Mouse (Mus musculus): ENCODE measurements around the gene March9. TPM values are rescaled to one million over a fixed set of nuclear protein-coding genes. Genes with fewer than 3 reads are reported as not detected.

The March9 gene
- total RNA-seq (2021): 1 to 10 TPM; 6.3 to 6.8 TPM
- long read RNA-seq, experiment 1, partial matches to known transcripts: 0 of 1 reads
- long read RNA-seq, experiment 1, other reads (novel, unspliced or antisense): 0 of 1 reads
- long read RNA-seq, experiment 2, partial matches to known transcripts: 0 of 3 reads
- long read RNA-seq, experiment 2, other reads (novel, unspliced or antisense): 2 of 3 reads

DNA sequence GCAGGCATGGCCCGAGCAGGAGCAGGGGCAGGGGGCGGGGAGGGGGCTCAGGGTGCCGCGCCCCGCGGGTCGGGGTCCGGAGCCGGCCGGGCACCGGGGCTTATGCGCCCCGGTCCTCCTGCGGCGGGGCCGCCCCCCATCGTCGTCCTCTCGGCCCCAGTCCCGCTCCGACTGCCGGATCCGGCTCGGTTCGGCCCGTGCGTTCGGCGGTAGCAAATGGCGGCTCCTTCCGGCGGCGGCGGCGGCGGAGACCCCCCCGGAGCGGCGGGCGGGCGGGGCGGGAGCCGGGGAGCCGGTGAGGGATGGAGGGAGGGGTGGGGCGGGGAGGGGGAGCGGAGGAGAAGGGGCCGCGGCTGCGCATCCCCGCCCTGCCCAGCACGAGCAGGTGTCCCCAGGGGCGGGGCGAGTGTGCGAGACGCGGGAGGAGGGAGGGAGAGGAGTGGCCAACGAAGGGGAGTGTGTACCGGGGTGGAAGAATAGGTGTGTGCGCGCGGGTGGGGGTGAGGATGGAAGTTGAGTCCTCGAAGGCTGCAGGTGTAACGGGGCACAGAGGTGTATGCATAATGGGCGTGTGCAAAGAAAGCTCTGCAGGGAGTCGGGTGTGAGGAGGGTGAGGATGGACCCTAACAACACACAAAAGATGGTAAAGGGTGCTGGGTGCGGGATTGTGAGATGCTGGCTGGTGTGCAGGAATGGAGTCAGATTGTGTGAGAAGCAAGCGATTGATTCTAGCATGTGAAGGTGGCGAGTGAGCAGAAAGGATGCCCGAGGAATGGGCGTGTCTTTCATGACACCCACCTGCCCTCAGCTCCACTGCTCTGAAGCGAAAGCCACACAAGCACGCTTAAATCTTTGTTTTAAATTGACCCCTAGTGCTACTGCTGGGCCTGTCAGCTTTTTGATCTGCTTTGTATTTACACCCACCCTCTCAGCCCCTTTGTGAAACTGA, at the start of gene March9:
Gene March9, minus strand, starts transcription at position 217 of the 949 bp plus-strand sequence.
- peak; percentile 64 to 66 for DNase-seq (ENCODE audit: low spot score in 2 of 2)

DNA sequence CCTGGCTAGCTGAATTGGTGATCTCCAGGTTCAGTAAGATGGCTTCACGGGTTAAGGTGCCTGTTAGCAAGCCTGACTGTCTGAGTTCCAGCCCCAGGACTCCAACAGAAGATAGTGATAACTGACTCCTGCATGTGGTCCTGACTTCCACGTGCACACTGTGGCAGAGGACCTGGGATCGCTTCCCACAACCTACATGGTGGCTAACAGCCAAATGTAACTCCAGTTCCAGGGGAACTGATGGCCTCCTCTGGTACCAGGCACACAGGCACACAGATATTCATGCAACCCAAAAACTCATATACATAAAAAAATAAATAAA, 48.2 kb upstream of the March9 start:
- DNase-seq (ENCODE audit: low spot score in 2 of 2): no peak

GRCm38 (mm10) chr10:127107563-127108261, 47.7 kb upstream of the March9 start:
- no peak for DNase-seq (ENCODE audit: low spot score in 2 of 2)

DNA sequence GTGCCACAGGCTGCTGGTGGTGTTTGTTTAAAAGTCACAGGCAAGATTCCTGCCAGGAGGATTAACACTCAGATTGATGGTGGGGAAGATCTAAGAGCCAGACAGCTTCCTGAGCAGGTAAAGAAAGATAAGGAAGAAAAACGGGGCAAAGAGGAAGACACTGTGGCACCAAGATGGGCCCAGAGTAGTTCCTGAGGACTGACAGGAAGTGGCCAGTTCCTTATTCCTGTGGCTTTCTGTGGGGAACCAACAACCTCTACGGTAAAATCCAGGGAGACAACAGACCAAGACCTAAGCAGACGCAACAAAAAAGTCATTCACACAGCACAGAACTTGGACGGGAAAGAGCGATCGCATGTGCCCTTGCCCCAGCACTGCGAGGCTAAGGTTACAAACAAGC, 43.6 kb upstream of the March9 start:
- no peak for DNase-seq (ENCODE audit: low spot score in 2 of 2)

DNA sequence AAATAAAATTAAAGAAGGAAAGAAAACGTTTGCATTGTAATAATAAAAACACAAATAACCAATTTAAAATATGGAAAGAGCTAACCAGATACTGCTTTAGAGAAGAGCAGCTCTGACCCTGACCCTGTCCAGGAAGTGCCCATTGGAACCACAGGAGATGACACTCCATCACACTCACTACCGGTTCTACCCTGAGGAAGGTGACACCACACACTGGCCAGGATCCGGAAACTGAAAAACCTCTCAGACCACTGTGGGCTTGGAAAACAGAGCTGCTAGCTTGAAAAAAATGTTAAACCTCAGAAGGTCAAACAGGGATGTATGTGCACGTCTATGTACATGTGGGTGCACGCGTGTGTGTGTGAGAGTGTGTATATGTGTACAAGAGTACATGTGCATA, 41.2 kb upstream of the March9 start:
- DNase-seq (ENCODE audit: low spot score in 2 of 2): no peak

- no peak for DNase-seq (ENCODE audit: low spot score in 2 of 2)
These were observed 40.4 kb upstream of the March9 start for GRCm38 (mm10) chr10:127100414-127100813.

DNA sequence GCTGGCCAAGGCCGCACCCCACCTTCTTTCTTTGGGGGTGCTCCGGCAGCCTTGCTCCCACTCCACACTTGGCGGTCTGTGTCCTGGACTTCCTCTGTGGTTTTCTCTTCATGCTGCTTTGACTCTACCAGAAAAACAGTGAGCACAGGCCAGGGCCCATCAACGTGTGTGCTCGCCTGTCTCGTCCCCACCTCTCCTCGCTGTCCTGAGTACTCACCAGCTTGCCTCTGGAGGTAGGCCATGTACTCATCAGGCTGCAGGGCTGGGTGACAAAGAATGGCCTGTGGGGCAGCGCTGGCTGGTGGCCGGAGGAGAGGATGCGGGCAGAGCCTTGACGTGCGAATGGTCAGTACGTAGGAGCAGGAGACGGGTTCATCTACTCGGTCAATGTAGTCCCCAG, 39.9 kb upstream of the March9 start:
- no peak for DNase-seq (ENCODE audit: low spot score in 2 of 2)

- no peak for DNase-seq (ENCODE audit: low spot score in 2 of 2)
These were observed 39.2 kb upstream of the March9 start for GRCm38 (mm10) chr10:127099191-127099590.

DNA sequence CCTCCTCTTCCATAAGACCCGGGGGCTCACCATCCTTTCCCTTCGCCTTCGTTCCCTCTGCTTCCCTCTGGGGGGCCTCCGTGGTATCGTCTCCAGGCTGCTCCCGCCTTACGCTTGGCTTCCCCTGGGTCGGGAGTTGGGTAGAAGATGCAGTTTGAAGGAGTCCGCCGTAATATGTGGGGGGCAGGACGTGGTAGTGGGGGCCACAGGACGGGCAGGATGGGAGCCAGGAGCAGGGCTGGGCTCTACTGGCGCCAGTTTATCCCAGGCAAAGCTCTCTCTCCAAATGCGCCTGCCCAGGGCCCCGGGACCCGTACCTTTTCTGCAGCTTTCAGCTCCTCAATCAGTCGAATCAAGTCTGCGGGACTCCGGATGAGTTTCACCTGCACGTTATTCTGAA, 38.5 kb upstream of the March9 start:
- no peak for DNase-seq (ENCODE audit: low spot score in 2 of 2)

DNA sequence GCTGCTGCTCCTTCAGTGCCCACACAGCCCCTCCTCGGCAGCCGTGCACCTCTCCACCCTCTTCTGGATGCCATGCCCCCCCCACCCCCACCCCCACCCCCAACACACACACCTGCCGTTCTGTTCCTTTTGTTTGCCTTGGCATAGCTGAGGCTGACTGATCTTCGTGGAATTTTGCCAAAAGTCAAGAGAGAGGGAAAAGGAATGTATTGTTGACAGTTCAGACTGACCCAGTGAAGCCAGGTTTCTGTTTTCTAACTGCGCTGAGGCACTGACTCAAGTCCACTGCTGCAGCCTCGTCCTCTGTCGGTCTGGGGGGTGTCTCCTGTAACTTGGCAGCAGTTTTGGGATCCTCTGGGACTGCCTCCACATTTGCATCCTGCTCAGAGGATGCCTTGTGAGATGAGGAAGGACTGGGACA, 34.4 kb upstream of the March9 start:
- DNase-seq (ENCODE audit: low spot score in 2 of 2): no peak

GRCm38 (mm10) chr10:127092742-127093141, 32.8 kb upstream of the March9 start:
- no peak for DNase-seq (ENCODE audit: low spot score in 2 of 2)

GRCm38 (mm10) chr10:127091507-127092396, 31.8 kb upstream of the March9 start:
- peak; percentile 43 to 47 for DNase-seq (ENCODE audit: low spot score in 2 of 2)

DNA sequence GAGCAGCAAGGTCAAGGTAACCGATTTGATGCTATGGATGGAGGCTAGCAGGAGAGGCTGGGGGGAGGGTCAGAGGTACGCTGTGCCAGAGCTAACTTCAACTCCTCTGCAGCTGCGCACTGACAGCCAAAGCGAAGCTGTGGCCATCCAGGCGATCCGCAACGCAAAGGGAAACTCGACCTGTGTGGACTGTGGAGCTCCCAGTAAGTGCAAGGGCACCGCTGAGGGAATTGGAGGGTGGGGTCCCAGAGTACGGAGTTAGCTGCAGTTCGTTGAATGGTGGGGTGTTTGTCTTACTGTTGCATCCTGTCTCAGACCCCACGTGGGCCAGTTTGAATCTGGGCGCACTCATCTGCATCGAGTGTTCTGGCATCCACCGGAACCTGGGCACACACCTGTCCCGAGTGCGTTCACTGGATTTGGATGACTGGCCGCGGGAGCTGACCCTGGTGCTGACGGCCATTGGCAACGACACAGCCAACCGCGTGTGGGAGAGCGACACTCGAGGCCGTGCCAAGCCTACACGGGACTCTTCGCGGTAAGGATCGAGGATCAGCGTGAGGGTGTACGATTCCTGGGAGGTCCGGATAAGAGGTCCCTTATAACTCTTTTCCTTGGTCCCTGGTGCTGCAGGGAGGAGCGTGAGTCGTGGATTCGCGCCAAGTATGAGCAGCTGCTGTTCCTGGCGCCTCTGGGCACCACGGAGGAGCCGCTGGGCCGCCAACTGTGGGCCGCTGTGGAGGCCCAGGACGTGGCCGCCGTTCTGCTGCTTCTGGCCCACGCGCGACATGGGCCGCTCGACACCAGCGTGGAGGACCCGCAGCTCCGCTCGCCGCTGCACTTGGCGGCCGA, 30.8 kb upstream of the March9 start:
- peak in 1 of 2 experiments; percentile 48 for DNase-seq (ENCODE audit: low spot score in 2 of 2)

GRCm38 (mm10) chr10:127085633-127086032, 25.6 kb upstream of the March9 start:
- no peak for DNase-seq (ENCODE audit: low spot score in 2 of 2)

- DNase-seq (ENCODE audit: low spot score in 2 of 2): no peak
These were observed 25.1 kb upstream of the March9 start for GRCm38 (mm10) chr10:127085052-127085451.

- no peak for DNase-seq (ENCODE audit: low spot score in 2 of 2)
These were observed 23.9 kb upstream of the March9 start for GRCm38 (mm10) chr10:127083915-127084306.

GRCm38 (mm10) chr10:127083292-127083914, 23.4 kb upstream of the March9 start:
- no peak for DNase-seq (ENCODE audit: low spot score in 2 of 2)

DNA sequence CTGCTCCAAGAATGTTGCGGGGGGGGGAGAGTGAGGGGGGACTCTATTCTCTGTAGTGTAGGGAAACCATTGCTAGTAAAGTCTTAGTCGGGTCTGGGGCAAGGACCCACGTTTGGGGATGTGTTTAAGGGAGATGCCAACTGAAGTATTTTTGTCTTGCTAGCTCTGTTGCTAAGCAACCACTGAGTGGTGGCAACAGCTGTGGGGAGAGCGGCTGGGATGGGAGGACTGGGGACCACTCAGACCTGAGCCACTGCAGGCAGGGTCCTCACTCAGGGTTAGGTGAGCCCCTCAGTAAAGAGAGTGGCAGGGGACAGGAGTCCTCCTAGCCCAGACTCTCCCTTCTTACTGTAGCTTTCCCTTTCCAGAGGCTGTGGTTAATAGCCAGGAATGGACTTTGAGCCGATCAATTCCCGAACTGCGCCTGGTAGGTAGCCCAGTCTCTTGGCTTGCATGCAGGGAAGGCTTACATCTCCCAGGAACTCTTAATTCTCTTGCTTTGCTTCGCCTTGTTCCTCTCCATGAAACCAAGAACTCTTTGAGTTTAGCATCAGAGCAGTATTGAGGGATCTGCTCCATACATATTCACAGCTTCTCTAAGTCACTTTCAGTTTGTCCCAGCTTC, 22.1 kb upstream of the March9 start:
- no peak for DNase-seq (ENCODE audit: low spot score in 2 of 2)

Data from adrenal gland, adult 18-20 months (tissue).